Mouse (Mus musculus): ENCODE data around the gene Gk. TPM values are rescaled to one million over a fixed set of nuclear protein-coding genes. Genes with fewer than 3 reads are reported as not detected.

Gk gene
- total RNA-seq (2021), result 100 to 1,000 TPM in 1 of 2 experiments, 10 to 100 TPM in 1; 29.2 to 106 TPM
- polyA plus RNA-seq (2012; rRNA removed), result 0.99 and 1.1 TPM in 2 replicates
- long read RNA-seq, full-length matches to known transcripts, result 97 of 115 reads
- long read RNA-seq, partial matches to known transcripts, result 7 of 115 reads
- long read RNA-seq, other reads (novel, unspliced or antisense), result 11 of 115 reads

- DNase-seq, result peak; percentile 98
Observed at GRCm38 (mm10) chrX:85776544-85777087, at the start of gene Gk. Gk (minus strand) TSS chrX:85776819.

- peak; percentile 6 for DNase-seq
Observed at GRCm38 (mm10) chrX:85804706-85805376, 28.2 kb upstream of the Gk start.

- no peak for DNase-seq
Observed at GRCm38 (mm10) chrX:85803006-85803405, 26.4 kb upstream of the Gk start.

- no peak for DNase-seq
Observed at GRCm38 (mm10) chrX:85797449-85797848, 20.8 kb upstream of the Gk start.

- DNase-seq, result no peak
Observed at GRCm38 (mm10) chrX:85778346-85778745, 1.7 kb upstream of the Gk start.

- no peak for DNase-seq
Observed at GRCm38 (mm10) chrX:85777141-85777540, 522 bp upstream of the Gk start.

- peak; percentile 59 for DNase-seq
Observed at GRCm38 (mm10) chrX:85775879-85776543, 608 bp downstream of the Gk start.

GRCm38 (mm10) chrX:85771303-85771702 is 5.3 kb downstream of the Gk start:
- no peak for DNase-seq

GRCm38 (mm10) chrX:85770747-85771146 is 5.9 kb downstream of the Gk start:
- no peak for DNase-seq

- DNase-seq, result no peak
Observed at GRCm38 (mm10) chrX:85768578-85768977, 8.0 kb downstream of the Gk start.

GRCm38 (mm10) chrX:85756005-85756404 is 20.6 kb downstream of the Gk start:
- DNase-seq, result no peak

GRCm38 (mm10) chrX:85743837-85744236 is 32.8 kb downstream of the Gk start:
- no peak for DNase-seq

- DNase-seq, result no peak
Observed at GRCm38 (mm10) chrX:85733228-85733627, 43.4 kb downstream of the Gk start.

GRCm38 (mm10) chrX:85731133-85731938 is 45.3 kb downstream of the Gk start:
- no peak for DNase-seq

GRCm38 (mm10) chrX:85721226-85721625 is 55.4 kb downstream of the Gk start:
- DNase-seq, result no peak

GRCm38 (mm10) chrX:85710399-85710798 is 66.2 kb downstream of the Gk start:
- DNase-seq, result no peak

GRCm38 (mm10) chrX:85705715-85706114 is 70.9 kb downstream of the Gk start:
- no peak for DNase-seq

- DNase-seq, result no peak
Observed at GRCm38 (mm10) chrX:85683723-85684122, 92.9 kb downstream of the Gk start.

GRCm38 (mm10) chrX:85682125-85682524 is 94.5 kb downstream of the Gk start:
- DNase-seq, result no peak

- DNase-seq, result peak; percentile 24
Observed at GRCm38 (mm10) chrX:85676808-85677207, 99.8 kb downstream of the Gk start.

All from adrenal gland, adult 2 months (tissue).